Mouse (Mus musculus): ENCODE measurements around the gene Pde4b. TPM values are rescaled to one million over a fixed set of nuclear protein-coding genes. Genes with fewer than 3 reads are reported as not detected.

Pde4b gene
- polyA plus RNA-seq, 1 experiment from 2014 or later = 35.4 TPM

- Histone ChIP-seq H3K27me3 (ENCODE audit: control insufficient read depth, insufficient read depth, low read depth, low read length) (no peaks in the 10 kb centered on the region), H3K4me1 (replicated peaks; ENCODE audit: control insufficient read depth, insufficient read depth, low read length) (peaks cover 3% of the 10 kb centered on the region; the same call in 1 of the 2 replicates), H3K27ac (ENCODE audit: low read length) (no peak overlapping the region), H3K36me3 (ENCODE audit: control insufficient read depth, insufficient read depth, low read length) (no peaks in the 10 kb centered on the region), H3K9ac (ENCODE audit: low read length) (no peak overlapping the region), H3K4me2 (ENCODE audit: low read depth, low read length) (no peak overlapping the region), H3K4me3 (ENCODE audit: low read length) (no peak overlapping the region), H3K9me3 (ENCODE audit: control insufficient read depth, low read length) (no peaks in the 10 kb centered on the region)
- ATAC-seq (ENCODE audit: low read depth) = no peak
- WGBS = 29% methylated on average over 7 of the region's 7 CpGs
These were observed 440.0 kb downstream of the Pde4b start for GRCm38 (mm10) chr4:102527361-102527760.

GRCm38 (mm10) chr4:102530797-102531196 lies 443.5 kb downstream of the Pde4b start:
- H3K9ac ChIP-seq (ENCODE audit: low read length) = no peak overlapping the region
- no peak for ATAC-seq (ENCODE audit: low read depth)
- no peak overlapping the region for H3K4me2 ChIP-seq (ENCODE audit: low read depth, low read length)
- H3K27me3 ChIP-seq (ENCODE audit: control insufficient read depth, insufficient read depth, low read depth, low read length) = no peaks in the 10 kb centered on the region
- no peak overlapping the region for H3K4me3 ChIP-seq (ENCODE audit: low read length)
- 85% methylated on average over 4 of the region's 4 CpGs for WGBS
- H3K4me1 ChIP-seq (replicated peaks; ENCODE audit: control insufficient read depth, insufficient read depth, low read length) = peaks cover 3% of the 10 kb centered on the region; the same call in 1 of the 2 replicates
- no peaks in the 10 kb centered on the region for H3K36me3 ChIP-seq (ENCODE audit: control insufficient read depth, insufficient read depth, low read length)
- no peak overlapping the region for H3K27ac ChIP-seq (ENCODE audit: low read length)
- H3K9me3 ChIP-seq (ENCODE audit: control insufficient read depth, low read length) = no peaks in the 10 kb centered on the region

- Histone ChIP-seq H3K4me1 (replicated peaks; ENCODE audit: control insufficient read depth, insufficient read depth, low read length) (peaks cover 3% of the 10 kb centered on the region; the same call in 1 of the 2 replicates), H3K27me3 (ENCODE audit: control insufficient read depth, insufficient read depth, low read depth, low read length) (no peaks in the 10 kb centered on the region), H3K4me3 (ENCODE audit: low read length) (no peak overlapping the region), H3K27ac (ENCODE audit: low read length) (no peak overlapping the region), H3K9ac (ENCODE audit: low read length) (no peak overlapping the region), H3K4me2 (ENCODE audit: low read depth, low read length) (no peak overlapping the region), H3K9me3 (ENCODE audit: control insufficient read depth, low read length) (no peaks in the 10 kb centered on the region), H3K36me3 (ENCODE audit: control insufficient read depth, insufficient read depth, low read length) (no peaks in the 10 kb centered on the region)
- 60% methylated on average over 4 of the region's 4 CpGs for WGBS
- no peak for ATAC-seq (ENCODE audit: low read depth)
These were observed 444.4 kb downstream of the Pde4b start for GRCm38 (mm10) chr4:102531729-102532128.

GRCm38 (mm10) chr4:102533183-102534048 lies 446.1 kb downstream of the Pde4b start:
- H3K4me1 ChIP-seq (replicated peaks; ENCODE audit: control insufficient read depth, insufficient read depth, low read length) = no peaks in the 10 kb centered on the region
- H3K9ac ChIP-seq (ENCODE audit: low read length) = no peak overlapping the region
- ATAC-seq (ENCODE audit: low read depth) = no peak
- no peaks in the 10 kb centered on the region for H3K36me3 ChIP-seq (ENCODE audit: control insufficient read depth, insufficient read depth, low read length)
- H3K4me3 ChIP-seq (ENCODE audit: low read length) = no peak overlapping the region
- no peaks in the 10 kb centered on the region for H3K9me3 ChIP-seq (ENCODE audit: control insufficient read depth, low read length)
- no peak overlapping the region for H3K4me2 ChIP-seq (ENCODE audit: low read depth, low read length)
- no peaks in the 10 kb centered on the region for H3K27me3 ChIP-seq (ENCODE audit: control insufficient read depth, insufficient read depth, low read depth, low read length)
- H3K27ac ChIP-seq (ENCODE audit: low read length) = no peak overlapping the region
- 52% methylated on average over 8 of the region's 8 CpGs for WGBS

GRCm38 (mm10) chr4:102534049-102534730 lies 446.8 kb downstream of the Pde4b start:
- no peaks in the 10 kb centered on the region for H3K4me1 ChIP-seq (replicated peaks; ENCODE audit: control insufficient read depth, insufficient read depth, low read length)
- H3K9ac ChIP-seq (ENCODE audit: low read length) = no peak overlapping the region
- no peak for ATAC-seq (ENCODE audit: low read depth)
- H3K4me3 ChIP-seq (ENCODE audit: low read length) = no peak overlapping the region
- WGBS = 74% methylated on average over 5 of the region's 5 CpGs
- no peaks in the 10 kb centered on the region for H3K9me3 ChIP-seq (ENCODE audit: control insufficient read depth, low read length)
- H3K36me3 ChIP-seq (ENCODE audit: control insufficient read depth, insufficient read depth, low read length) = no peaks in the 10 kb centered on the region
- H3K27ac ChIP-seq (ENCODE audit: low read length) = no peak overlapping the region
- no peak overlapping the region for H3K4me2 ChIP-seq (ENCODE audit: low read depth, low read length)
- H3K27me3 ChIP-seq (ENCODE audit: control insufficient read depth, insufficient read depth, low read depth, low read length) = no peaks in the 10 kb centered on the region

- 71% methylated on average over 3 of the region's 3 CpGs for WGBS
These were observed 448.5 kb downstream of the Pde4b start for GRCm38 (mm10) chr4:102535886-102536285.

GRCm38 (mm10) chr4:102538266-102538665 lies 450.9 kb downstream of the Pde4b start:
- no peaks in the 10 kb centered on the region for H3K36me3 ChIP-seq (ENCODE audit: control insufficient read depth, insufficient read depth, low read length)
- no peaks in the 10 kb centered on the region for H3K27me3 ChIP-seq (ENCODE audit: control insufficient read depth, insufficient read depth, low read depth, low read length)
- H3K9me3 ChIP-seq (ENCODE audit: control insufficient read depth, low read length) = no peaks in the 10 kb centered on the region
- no peak for ATAC-seq (ENCODE audit: low read depth)
- no peak overlapping the region for H3K4me3 ChIP-seq (ENCODE audit: low read length)
- no peak overlapping the region for H3K4me2 ChIP-seq (ENCODE audit: low read depth, low read length)
- no peak overlapping the region for H3K27ac ChIP-seq (ENCODE audit: low read length)
- no peaks in the 10 kb centered on the region for H3K4me1 ChIP-seq (replicated peaks; ENCODE audit: control insufficient read depth, insufficient read depth, low read length)
- WGBS = 79% methylated on average over 1 of the region's 1 CpGs
- H3K9ac ChIP-seq (ENCODE audit: low read length) = no peak overlapping the region

More at GRCm38 (mm10) chr4:102535886-102536285, 448.5 kb downstream of the Pde4b start:
- no peaks in the 10 kb centered on the region for H3K36me3 ChIP-seq (ENCODE audit: control insufficient read depth, insufficient read depth, low read length)
- no peak overlapping the region for H3K4me2 ChIP-seq (ENCODE audit: low read depth, low read length)
- no peaks in the 10 kb centered on the region for H3K9me3 ChIP-seq (ENCODE audit: control insufficient read depth, low read length)
- H3K4me3 ChIP-seq (ENCODE audit: low read length) = no peak overlapping the region
- H3K27me3 ChIP-seq (ENCODE audit: control insufficient read depth, insufficient read depth, low read depth, low read length) = no peaks in the 10 kb centered on the region
- no peak for ATAC-seq (ENCODE audit: low read depth)
- no peaks in the 10 kb centered on the region for H3K4me1 ChIP-seq (replicated peaks; ENCODE audit: control insufficient read depth, insufficient read depth, low read length)
- H3K27ac ChIP-seq (ENCODE audit: low read length) = no peak overlapping the region
- H3K9ac ChIP-seq (ENCODE audit: low read length) = no peak overlapping the region

GRCm38 (mm10) chr4:102538793-102539192 lies 451.4 kb downstream of the Pde4b start:
- no peaks in the 10 kb centered on the region for H3K36me3 ChIP-seq (ENCODE audit: control insufficient read depth, insufficient read depth, low read length)
- WGBS = 82% methylated on average over 2 of the region's 2 CpGs

GRCm38 (mm10) chr4:102539598-102540180 lies 452.3 kb downstream of the Pde4b start:
- Histone ChIP-seq H3K4me3 (ENCODE audit: low read length) (no peak overlapping the region), H3K4me2 (ENCODE audit: low read depth, low read length) (no peak overlapping the region), H3K36me3 (ENCODE audit: control insufficient read depth, insufficient read depth, low read length) (no peaks in the 10 kb centered on the region), H3K27me3 (ENCODE audit: control insufficient read depth, insufficient read depth, low read depth, low read length) (no peaks in the 10 kb centered on the region), H3K27ac (ENCODE audit: low read length) (no peak overlapping the region), H3K9ac (ENCODE audit: low read length) (no peak overlapping the region), H3K4me1 (replicated peaks; ENCODE audit: control insufficient read depth, insufficient read depth, low read length) (no peaks in the 10 kb centered on the region), H3K9me3 (ENCODE audit: control insufficient read depth, low read length) (no peaks in the 10 kb centered on the region)
- ATAC-seq (ENCODE audit: low read depth) = no peak
- WGBS = 78% methylated on average over 5 of the region's 5 CpGs

More at GRCm38 (mm10) chr4:102538793-102539192, 451.4 kb downstream of the Pde4b start:
- H3K4me3 ChIP-seq (ENCODE audit: low read length) = no peak overlapping the region
- H3K27me3 ChIP-seq (ENCODE audit: control insufficient read depth, insufficient read depth, low read depth, low read length) = no peaks in the 10 kb centered on the region
- H3K9me3 ChIP-seq (ENCODE audit: control insufficient read depth, low read length) = no peaks in the 10 kb centered on the region
- ATAC-seq (ENCODE audit: low read depth) = no peak
- no peaks in the 10 kb centered on the region for H3K4me1 ChIP-seq (replicated peaks; ENCODE audit: control insufficient read depth, insufficient read depth, low read length)
- no peak overlapping the region for H3K4me2 ChIP-seq (ENCODE audit: low read depth, low read length)
- no peak overlapping the region for H3K27ac ChIP-seq (ENCODE audit: low read length)
- H3K9ac ChIP-seq (ENCODE audit: low read length) = no peak overlapping the region

Measured in lung, embryonic 16.5 days (tissue).